Mouse (Mus musculus) G1E (cell line): ENCODE results near the gene Ralgps1. TPM values are rescaled to one million over a fixed set of nuclear protein-coding genes. Genes with fewer than 3 reads are reported as not detected.

Experiments used
- ATAC-seq: 2 replicates; pipeline ENCODE4 v1.8.0; 2016; ENCODE audit warnings: mild to moderate bottlenecking; ENCODE audit not compliant: insufficient number of reproducible peaks, poor library complexity, low FRiP score, severe bottlenecking; ENCODE audit errors: extremely low read depth
- DNase-seq: peaks from one replicate; pipeline ENCODE4 v3.0.0; 2012; ENCODE audit warnings: low spot score
- H3K27me3 ChIP-seq: 2 replicates; pipeline ENCODE4 v1.6.1; 2012; ENCODE audit warnings: mild to moderate bottlenecking, low read length, inconsistent platforms; ENCODE audit not compliant: insufficient read depth
- H3K36me3 ChIP-seq: replicated peaks from 2 replicates; pipeline ENCODE3; 2012; ENCODE audit warnings: mild to moderate bottlenecking, inconsistent platforms
- H3K4me1 ChIP-seq: 2 replicates; pipeline ENCODE4 v1.6.1; 2012; ENCODE audit warnings: low read depth, low read length, inconsistent platforms, mixed read lengths; ENCODE audit not compliant: insufficient read depth
- H3K4me3 ChIP-seq: 2 replicates; pipeline ENCODE4 v1.5.1; 2012; ENCODE audit warnings: low read depth, mild to moderate bottlenecking, inconsistent platforms, low read length, moderate library complexity, mixed read lengths
- H3K9me3 ChIP-seq: replicated peaks from 2 replicates; pipeline ENCODE4 v1.6.1; 2012; ENCODE audit warnings: inconsistent platforms
- CTCF ChIP-seq: IDR thresholded peaks from 2 replicates; pipeline ENCODE4 v1.5.1; 2012; ENCODE audit warnings: low read depth, low read length, inconsistent platforms, mixed read lengths
- GATA1 ChIP-seq: IDR thresholded peaks from 2 replicates; pipeline ENCODE4 v1.6.1; 2012; ENCODE audit warnings: borderline replicate concordance, low read length, inconsistent platforms, mixed read lengths
- GATA2 ChIP-seq: IDR thresholded peaks from 2 replicates; pipeline ENCODE4 v1.6.1; 2012; ENCODE audit warnings: low read depth, low read length, inconsistent platforms, borderline replicate concordance
- POLR2AphosphoS5 ChIP-seq: IDR thresholded peaks from 2 replicates; pipeline ENCODE4 v1.6.1; 2012; ENCODE audit warnings: low read depth, low read length, inconsistent platforms; ENCODE audit not compliant: insufficient replicate concordance
- TAL1 ChIP-seq: conservative IDR thresholded peaks from 2 replicates; pipeline ENCODE4 v1.6.1; 2012; ENCODE audit warnings: low read depth, low read length, inconsistent platforms, mixed read lengths
- polyA plus RNA-seq: library from polyadenylated mRNA; stranded (reverse); fragments of >175 nt; gene quantifications from 2 replicates; pipeline ENCODE4 v1.2.3, GENCODE M21; 2012
- total RNA-seq, 2 experiments: library from RNA; stranded (forward) in 1 of 2; stranded (reverse) in 1 of 2; fragments of 200-1000 nt in 1 of 2; fragments of >200 nt in 1 of 2; fragmentation: Nextera tagmentation in 1 of 2; gene quantifications; 2 replicates each; pipeline ENCODE4 v1.2.3; 2014 to 2017

The Ralgps1 gene
- total and polyA plus RNA-seq, 3 experiments: 1.8 to 6.4 (median 3.4) TPM

- no peak for ATAC-seq
- H3K9me3 ChIP-seq: no peaks in the 10 kb centered on the region
- no peaks in the 10 kb centered on the region for H3K4me1 ChIP-seq
- H3K36me3 ChIP-seq: peaks cover 7% of the 10 kb centered on the region
- no peak for DNase-seq
- no peak overlapping the region for H3K4me3 ChIP-seq
- TF ChIP-seq GATA2: no peak
- TF ChIP-seq CTCF: no peak
- no peak for TF ChIP-seq TAL1
- no peak for TF ChIP-seq POLR2AphosphoS5
- TF ChIP-seq GATA1: no peak
- no peaks in the 10 kb centered on the region for H3K27me3 ChIP-seq
Observed at GRCm38 (mm10) chr2:33300371-33301046, 70.8 kb downstream of the Ralgps1 start.

- Histone ChIP-seq H3K27me3 (no peaks in the 10 kb centered on the region), H3K4me1 (no peaks in the 10 kb centered on the region), H3K4me3 (no peak overlapping the region), H3K9me3 (no peaks in the 10 kb centered on the region), H3K36me3 (peaks cover 6% of the 10 kb centered on the region)
- no peak for DNase-seq
- ATAC-seq: no peak
- no peak for TF ChIP-seq POLR2AphosphoS5
- TF ChIP-seq GATA1: no peak
- no peak for TF ChIP-seq GATA2
Observed at GRCm38 (mm10) chr2:33298928-33299327, 72.4 kb downstream of the Ralgps1 start.

- TF ChIP-seq TAL1: no peak
- no peak for TF ChIP-seq GATA1
- TF ChIP-seq GATA2: no peak
- TF ChIP-seq POLR2AphosphoS5: no peak
- no peak for TF ChIP-seq CTCF
- Histone ChIP-seq H3K36me3 (no peaks in the 10 kb centered on the region), H3K27me3 (no peaks in the 10 kb centered on the region), H3K4me3 (no peak overlapping the region), H3K9me3 (no peaks in the 10 kb centered on the region), H3K4me1 (no peaks in the 10 kb centered on the region)
- DNase-seq: no peak
- ATAC-seq: no peak
Observed at GRCm38 (mm10) chr2:33295115-33295514, 76.2 kb downstream of the Ralgps1 start.

GRCm38 (mm10) chr2:33292057-33292456, 79.2 kb downstream of the Ralgps1 start:
- Histone ChIP-seq H3K4me3 (no peak overlapping the region), H3K4me1 (no peaks in the 10 kb centered on the region), H3K36me3 (no peaks in the 10 kb centered on the region), H3K27me3 (no peaks in the 10 kb centered on the region), H3K9me3 (no peaks in the 10 kb centered on the region)
- ATAC-seq (no peak), DNase-seq (no peak)
- TF ChIP-seq TAL1: no peak
- TF ChIP-seq POLR2AphosphoS5: no peak
- no peak for TF ChIP-seq GATA1
- TF ChIP-seq GATA2: no peak
- no peak for TF ChIP-seq CTCF

- no peaks in the 10 kb centered on the region for H3K9me3 ChIP-seq
- DNase-seq (no peak), ATAC-seq (no peak)
- no peak overlapping the region for H3K4me3 ChIP-seq
- no peaks in the 10 kb centered on the region for H3K36me3 ChIP-seq
- no peaks in the 10 kb centered on the region for H3K27me3 ChIP-seq
- no peaks in the 10 kb centered on the region for H3K4me1 ChIP-seq
- no peak for TF ChIP-seq POLR2AphosphoS5
- TF ChIP-seq CTCF: no peak
- no peak for TF ChIP-seq GATA2
Observed at GRCm38 (mm10) chr2:33290491-33290890, 80.8 kb downstream of the Ralgps1 start.

- DNase-seq: no peak
- peaks cover 7% of the 10 kb centered on the region for H3K36me3 ChIP-seq
- ATAC-seq: no peak
- no peaks in the 10 kb centered on the region for H3K27me3 ChIP-seq
- TF ChIP-seq POLR2AphosphoS5 (no peak), GATA1 (no peak), CTCF (no peak)
- no peaks in the 10 kb centered on the region for H3K4me1 ChIP-seq
- no peaks in the 10 kb centered on the region for H3K9me3 ChIP-seq
- no peak overlapping the region for H3K4me3 ChIP-seq
Observed at GRCm38 (mm10) chr2:33288837-33289236, 82.4 kb downstream of the Ralgps1 start.
